Mouse (Mus musculus): ENCODE measurements around the gene Cenpe.
"Not testable (repeated sequence)": the region's sequence is repeated elsewhere in the genome, so short reads cannot be mapped to it uniquely, and the experiment has no call there.

The Cenpe gene

DNA sequence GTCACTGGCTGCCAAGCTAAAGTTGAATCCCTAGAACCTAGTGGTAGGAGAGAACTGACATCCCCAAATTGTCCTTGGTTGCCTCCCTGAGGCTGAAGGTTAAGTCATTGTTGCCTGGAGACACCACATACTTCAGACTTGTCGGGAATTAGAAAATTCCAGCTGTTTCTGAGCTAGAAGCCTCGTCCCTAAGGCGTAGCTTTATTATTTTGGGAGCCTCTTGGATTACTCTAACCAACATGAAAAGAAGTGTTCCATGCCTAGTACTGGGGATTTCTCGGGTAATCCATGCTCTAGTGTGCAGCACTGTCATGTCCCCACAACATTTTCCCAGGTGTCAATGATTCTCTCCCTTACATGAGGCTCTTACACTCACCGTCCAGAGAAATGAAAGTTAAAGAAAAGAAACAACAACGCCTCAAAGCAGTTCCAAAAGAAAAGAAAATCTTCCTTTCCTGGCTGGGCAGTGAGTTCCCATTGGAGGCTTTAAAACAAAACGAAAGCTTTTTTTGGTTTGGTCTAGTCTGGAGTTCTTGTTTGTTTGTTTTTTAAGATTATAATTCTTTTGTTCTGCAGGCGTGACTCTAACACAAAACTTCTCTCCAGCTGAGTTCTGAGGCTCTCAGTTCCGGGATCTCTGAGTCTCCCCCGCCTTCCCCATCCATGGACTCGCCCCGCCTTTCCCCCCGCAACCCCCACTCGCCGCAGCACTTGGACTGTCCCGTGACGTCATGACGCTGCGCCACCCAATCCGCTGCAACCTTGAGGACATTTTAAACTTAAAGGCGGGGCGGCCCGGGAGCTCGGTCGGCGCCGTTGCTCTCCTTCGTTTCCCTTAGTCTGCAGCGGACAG lies at the start of gene Cenpe:
Gene Cenpe (plus strand): TSS at position 733 of the 853 bp plus-strand sequence.
- peak; percentile 42 to 79 for DNase-seq (ENCODE audit: low spot score in 2 of 2)

DNA sequence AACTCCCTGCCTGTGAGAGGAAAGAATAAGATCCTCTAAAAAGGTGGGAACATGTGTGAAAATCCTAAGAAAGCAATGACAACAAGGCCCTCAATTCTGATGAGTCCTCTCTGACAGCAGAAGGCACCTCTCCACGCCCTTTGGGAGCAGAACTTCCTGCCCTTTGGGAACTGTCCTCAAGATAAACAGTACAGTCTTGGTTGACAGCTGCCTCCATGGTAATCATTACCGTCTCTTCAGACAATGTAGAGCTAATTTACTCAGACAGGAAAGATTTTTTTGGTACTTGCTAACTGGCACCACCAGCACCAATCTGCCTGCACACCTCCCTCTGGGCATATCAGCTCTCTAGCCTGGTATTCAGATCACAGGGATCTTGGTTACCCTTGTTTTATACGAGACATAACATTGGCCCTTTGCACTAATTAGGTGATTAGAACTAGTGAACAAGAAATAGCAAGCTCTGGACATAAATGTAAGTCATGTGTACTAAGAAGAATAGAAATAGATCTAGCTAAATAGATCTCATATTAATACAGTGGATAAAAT lies 40.4 kb upstream of the Cenpe start:
- no peak for DNase-seq (ENCODE audit: low spot score in 2 of 2)

DNA sequence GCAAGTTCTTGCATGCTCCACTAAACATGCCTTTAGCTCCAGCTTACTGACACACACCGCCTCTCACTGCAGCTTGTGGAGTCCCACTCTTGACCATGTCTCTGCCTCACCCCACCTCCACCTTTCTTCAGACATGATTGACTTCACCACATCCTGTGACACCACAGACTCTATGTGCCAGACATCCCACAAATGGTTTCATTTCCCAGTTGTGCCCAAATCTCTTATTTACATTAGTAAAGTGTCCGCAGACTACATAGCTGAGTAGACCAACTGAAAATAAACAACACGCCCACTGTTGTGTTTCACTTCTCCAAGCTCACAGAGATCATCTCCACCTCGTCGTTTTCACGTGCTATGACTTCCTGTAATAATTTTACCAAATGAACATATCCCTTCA lies 20.5 kb upstream of the Cenpe start:
- peak in 1 of 2 experiments; percentile 4 for DNase-seq (ENCODE audit: low spot score in 2 of 2)

DNA sequence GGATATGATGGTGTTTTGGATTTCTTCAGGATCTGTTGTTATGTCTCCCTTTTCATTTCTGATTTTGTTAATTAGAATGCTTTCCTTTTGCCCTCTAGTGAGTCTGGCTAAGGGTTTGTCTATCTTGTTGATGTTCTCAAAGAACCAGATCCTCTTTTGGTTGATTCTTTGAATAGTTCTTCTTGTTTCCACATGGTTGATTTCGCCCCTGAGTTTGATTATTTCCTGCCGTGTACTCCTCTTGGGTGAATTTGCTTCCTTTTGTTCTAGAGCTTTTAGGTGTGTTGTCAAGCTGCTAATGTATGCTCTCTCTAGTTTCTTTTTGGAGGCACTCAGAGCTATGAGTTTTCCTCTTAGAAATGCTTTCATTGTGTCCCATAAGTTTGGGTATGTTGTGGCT lies 14.3 kb upstream of the Cenpe start:
- not testable (repeated sequence) for DNase-seq (ENCODE audit: low spot score in 2 of 2)

DNA sequence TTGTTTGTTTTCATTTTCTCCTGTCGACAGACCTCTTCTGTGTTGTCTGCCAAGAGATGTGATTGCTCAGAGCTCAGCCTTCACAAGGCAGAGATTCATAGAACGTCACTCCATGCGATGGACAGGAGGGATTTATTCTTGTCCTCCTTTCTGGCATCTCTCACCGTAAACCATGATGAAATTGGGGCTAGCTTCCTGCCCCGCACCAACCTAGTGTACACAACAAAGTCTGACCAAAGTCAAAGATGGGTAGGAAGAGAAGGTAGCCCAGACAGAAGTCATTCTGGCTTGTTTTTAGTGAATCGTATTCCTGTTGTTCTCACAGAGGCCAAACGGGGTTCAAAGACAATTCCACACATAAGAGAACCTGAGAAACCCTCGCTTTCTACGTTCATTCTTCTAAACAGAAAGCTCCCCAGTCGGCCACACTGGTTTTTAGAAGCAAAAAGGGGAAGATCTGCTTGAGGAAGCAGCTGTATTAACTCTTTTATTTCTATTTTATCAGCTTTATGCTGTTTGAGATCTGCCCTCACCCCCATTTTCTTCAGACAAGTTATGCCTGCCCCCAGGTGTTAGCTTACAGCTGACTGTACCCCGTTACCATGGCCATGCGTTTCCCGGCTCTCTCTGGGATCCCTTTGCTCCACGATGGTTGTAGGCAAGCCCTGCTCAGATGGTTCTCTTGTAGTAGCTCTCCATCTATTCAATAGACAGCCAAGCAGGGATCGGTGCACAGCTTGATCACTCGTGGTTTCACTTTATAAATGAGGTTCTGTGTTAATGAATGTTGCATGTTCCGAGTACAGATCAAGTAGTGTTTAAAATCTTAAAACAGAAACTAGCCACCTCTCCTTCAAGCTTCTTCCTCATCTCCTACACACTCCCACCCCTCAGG lies 11.7 kb upstream of the Cenpe start:
- no peak for DNase-seq (ENCODE audit: low spot score in 2 of 2)

DNA sequence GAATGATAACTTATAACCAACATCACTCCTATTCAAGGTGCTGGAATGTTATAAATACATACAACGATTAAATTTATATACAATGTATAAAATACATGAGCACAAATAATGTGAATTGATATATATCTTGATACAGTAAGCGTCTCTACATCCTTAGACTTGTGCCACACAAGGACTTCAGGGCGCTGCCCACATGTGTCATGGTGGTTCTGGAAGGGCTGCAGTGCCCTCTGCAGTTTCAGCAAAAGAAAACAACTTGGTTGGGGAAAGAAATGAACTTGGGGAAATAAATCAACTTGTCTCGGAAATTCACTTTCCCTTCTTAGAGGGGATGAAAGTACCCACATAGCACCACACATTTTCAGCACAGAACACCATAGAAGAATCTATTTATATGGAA lies 5.7 kb upstream of the Cenpe start:
- peak in 1 of 2 experiments; percentile 19 for DNase-seq (ENCODE audit: low spot score in 2 of 2)

DNA sequence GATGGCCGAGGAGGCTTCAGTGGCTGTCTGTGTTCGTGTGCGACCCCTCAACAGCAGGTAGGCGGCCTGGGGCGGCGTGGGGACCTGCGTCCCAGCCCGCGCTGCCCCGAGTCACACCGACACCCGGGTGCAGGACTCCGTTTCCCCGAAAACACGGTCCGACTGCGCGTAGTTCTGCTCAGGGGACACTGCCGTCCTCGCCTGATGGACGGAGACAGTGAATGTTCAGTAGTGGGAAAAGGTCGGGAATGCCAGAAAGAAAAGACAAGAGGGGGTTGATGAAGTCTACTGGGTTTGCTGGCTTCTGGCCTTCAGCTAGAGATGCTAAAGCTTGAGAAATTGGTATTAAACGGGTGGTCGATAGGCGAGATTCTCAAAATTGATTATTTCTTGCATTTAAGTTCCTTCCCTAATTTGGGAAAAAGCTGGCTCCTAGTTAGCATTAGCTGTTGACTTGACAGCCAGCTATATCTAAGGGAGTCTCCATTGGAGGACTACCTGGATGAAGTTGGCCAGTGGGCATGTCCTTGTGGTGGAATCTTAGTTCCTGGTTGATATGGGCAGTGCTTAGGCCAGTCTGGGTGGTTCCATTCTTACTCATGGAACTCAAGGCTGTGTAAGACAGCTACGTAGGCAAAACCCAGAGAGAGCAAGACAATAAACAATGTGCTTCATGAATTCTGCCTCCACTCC lies 467 bp downstream of the Cenpe start:
- no peak for DNase-seq (ENCODE audit: low spot score in 2 of 2)

DNA sequence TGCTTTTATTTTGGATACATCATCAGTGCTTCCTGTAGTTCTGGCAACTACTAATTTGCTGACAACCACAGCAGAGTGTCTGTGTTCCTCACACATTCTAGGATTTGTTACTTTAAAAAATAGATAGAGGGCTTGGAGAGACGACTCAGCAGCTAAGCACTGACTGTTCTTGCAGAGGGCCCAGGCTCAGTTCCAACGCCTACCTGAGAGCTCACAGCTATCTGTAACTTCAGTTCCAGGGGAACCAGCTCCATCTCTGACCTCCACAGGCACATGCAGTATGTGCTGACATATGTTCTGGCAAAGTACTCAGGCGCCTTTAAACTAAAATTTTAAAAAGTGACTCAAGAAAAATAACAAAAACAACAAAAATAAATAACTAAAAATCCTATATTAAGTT lies 19.7 kb downstream of the Cenpe start:
- no peak for DNase-seq (ENCODE audit: low spot score in 2 of 2)

DNA sequence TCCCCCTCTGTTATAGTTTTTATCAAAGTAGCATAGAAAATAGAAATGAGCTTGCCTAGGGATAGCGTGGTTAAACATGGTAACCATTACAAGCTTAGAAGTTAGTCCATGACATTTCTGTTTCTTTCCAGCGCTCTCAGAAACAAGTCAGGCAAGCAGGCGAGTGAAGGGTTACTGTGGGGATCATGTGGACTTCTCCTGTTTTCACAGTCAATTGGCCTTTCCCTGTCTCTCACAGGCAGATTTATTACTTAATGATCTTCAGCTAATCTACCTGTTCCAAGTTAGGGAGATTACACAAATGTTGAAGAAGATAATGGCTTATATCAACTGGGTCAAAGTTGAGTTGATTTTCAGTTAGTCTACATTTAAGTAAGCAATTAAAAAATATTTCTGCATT lies 20.1 kb downstream of the Cenpe start:
- DNase-seq (ENCODE audit: low spot score in 2 of 2), result no peak

DNA sequence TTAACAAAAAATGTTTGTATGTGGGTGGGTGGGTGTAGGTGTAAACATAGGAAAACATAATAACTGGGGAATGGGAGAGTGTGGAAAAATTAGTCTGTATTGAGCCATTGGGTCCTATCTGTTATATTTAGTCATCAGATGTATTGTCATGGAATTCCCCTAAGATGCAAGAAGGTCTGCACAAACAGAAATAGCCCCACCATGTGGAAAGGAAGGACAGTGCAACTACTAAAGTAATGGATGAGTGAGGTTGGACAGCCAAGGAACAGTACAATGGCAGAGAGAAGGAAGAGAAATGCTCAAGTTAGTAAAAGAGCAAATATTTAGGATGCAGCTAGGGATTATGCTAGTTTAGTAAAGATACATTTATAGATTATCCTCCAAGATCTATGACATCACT lies 33.4 kb downstream of the Cenpe start:
- DNase-seq (ENCODE audit: low spot score in 2 of 2), result no peak

DNA sequence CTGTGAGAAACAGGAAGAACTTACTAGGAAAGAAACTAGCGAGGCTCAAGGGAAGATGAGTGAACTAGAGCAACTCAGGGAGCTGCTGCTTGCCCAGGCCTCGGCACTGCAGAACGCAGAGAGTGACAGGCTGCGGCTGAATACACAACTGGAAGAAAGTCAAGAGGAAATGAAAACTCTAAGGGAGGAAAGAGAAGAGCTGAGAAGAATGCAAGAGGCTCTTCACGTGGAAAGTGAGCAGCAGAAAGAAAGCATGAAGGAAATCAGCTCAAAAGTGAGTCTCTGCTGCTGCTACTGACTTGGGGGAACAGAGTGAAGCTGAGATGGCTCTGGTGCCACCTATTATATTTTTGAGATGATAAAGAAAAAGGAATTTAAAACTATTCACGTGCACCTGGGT lies 34.5 kb downstream of the Cenpe start:
- no peak for DNase-seq (ENCODE audit: low spot score in 2 of 2)

DNA sequence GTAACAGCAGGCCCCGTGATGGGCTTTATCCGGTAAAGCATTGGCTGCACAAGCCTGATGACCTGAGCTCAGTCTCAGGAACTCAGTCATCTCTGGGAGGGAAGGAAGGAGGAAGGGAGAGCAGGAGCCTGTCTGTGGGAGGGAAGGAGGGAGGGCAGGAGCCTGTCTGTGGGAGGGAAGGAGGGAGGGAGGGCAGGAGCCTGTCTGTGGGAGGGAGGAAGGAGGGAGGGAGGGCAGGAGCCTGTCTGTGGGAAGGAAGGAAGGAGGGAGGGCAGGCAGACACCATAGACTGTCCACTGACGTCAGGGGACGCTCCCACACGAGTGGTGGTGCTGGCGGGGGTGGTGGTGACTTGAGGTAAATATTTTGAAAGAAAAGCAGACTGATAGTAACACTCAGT lies 36.8 kb downstream of the Cenpe start:
- no peak for DNase-seq (ENCODE audit: low spot score in 2 of 2)

DNA sequence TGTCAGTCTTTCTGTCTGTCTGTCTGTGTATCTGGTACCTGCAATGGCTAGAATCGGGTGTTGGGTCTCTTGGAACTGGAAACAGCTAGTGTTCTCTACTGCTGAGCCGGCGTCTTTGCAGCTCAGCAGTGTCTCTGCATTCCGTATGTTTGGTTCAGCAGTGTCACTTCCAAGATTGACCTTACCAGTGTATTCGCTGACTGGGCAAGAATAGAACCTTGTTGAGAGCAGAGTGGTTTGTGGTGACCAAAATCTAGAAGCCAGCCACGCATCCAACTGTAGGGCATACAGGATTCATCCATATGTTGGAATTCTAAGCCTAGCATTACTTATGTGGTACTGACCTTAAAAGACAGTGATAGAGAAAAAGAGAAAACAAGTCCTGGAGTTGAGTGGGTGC lies 39.5 kb downstream of the Cenpe start:
- no peak for DNase-seq (ENCODE audit: low spot score in 2 of 2)

DNA sequence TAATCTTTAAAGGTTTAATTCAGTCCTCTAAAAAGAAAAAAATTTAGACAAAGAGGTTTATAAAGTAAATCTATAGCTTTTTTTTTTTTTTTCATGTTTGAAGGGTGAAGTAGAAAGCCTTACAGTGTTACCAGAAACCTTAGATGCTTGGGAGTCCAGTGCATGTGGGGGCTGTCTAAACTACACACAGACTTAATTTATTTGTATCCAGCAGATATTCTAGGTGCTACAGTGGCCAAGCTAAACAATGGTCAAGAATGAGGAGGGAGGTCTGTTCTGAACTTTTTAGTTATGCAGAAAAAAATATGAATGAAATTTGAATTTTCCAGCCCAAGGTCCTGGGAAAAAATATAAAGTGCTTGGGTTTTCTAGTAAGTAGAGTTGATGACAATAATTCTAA lies 42.4 kb downstream of the Cenpe start:
- DNase-seq (ENCODE audit: low spot score in 2 of 2), result no peak

DNA sequence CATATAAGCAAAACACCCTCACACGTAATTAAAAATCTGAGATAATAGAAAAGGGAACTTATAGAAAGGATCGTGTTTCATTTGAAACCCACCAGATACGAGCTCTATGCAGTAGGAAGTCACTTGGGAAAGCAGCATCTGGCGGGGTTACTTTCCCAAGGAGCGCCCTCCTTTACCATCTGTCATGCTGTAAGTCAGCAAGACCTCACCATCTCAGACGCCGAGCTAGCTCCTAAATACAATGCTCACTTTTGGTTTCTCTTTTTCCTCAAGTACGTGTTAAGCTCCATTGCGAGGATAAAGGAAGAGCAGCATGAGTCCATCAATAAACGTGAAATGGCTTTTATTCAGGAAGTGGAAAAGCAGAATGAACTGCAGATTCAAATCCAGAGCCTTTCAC lies 46.6 kb downstream of the Cenpe start:
- no peak for DNase-seq (ENCODE audit: low spot score in 2 of 2)

DNA sequence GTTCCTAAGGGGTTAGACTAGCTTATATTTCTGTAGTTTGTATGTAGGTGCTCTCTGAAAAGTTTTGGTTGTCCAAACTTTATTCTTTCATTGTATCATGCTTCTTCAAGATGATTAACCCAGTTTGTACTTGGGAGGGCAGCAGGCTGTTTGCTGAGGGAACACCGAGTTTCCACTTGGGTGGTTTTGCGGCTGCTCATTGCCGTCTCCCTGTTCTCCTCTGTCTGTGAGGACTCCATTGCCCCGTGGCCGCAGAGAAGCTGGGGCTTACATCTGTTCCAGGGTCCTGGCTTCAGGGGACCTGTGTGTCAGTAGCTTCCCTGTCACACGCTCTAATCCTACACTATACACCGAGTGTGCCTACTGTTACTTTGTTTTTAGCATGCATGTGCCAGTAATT lies 47.9 kb downstream of the Cenpe start:
- DNase-seq (ENCODE audit: low spot score in 2 of 2), result no peak

DNA sequence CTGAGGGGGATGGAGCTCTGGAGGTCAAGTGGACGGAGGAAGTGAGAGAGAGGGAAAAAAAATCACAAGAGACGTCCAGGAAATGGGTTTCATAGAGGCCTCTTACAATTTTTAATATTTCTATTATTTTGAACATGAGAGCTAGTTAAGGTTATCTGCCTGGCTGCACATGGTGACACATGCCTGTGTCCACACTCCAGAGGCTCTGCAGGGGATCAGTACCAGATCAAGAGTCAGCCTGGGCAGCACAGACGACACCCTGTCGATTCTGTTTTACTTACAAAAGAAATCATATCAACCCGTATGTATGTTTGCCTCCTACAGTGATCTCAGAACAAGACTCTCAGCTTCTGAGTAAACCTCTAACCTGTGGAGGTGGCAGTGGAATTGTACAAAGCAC lies 56.3 kb downstream of the Cenpe start:
- DNase-seq (ENCODE audit: low spot score in 2 of 2), result no peak

DNA sequence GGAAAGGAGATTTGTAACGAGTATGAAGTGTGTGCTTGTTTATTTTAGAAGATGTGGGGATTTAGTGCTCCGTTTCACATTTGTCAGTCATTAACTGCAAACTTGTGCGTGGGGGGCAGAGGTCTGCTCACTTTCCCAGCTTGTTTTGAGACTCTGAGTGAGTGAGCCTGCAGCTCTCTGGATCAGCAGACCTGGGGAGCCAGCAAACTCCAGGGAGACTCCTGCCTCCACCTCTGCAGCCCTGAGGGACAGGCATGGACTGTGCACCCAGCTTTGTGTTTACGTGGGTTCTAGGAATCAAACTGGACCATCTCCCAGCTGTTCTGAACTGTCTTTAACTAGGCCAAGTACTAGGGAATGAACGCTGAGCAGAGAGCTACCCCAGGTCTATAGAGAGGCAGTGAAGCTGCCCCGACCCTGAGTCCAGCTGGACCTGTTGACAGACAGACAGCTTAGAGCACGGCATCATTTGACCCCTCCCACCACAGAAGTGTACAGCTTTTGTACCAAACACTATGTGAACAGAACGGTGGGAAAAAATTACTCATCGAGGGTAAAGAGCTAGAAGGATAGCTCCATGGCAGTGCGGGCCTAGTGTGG lies 57.2 kb downstream of the Cenpe start:
- no peak for DNase-seq (ENCODE audit: low spot score in 2 of 2)

DNA sequence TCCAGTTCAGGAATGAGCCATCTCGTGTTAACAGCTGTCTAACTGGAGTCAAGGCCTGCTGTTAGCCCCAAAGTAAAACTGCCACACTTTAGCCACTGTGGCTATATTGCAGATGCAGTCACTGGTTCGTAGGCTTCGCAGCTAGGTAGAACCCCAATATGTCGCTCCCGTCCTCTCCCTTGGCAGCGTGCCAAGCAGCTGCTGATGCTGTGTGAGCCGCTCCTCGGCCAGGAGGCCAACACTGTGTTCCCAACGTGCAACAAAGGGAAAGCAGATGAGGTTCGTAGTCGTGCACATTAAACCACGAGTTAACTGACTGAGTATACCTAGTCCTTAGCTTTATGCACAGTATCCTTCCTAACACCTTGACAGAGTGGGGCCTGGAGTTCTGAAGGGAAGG lies 60.3 kb downstream of the Cenpe start:
- no peak for DNase-seq (ENCODE audit: low spot score in 2 of 2)

DNA sequence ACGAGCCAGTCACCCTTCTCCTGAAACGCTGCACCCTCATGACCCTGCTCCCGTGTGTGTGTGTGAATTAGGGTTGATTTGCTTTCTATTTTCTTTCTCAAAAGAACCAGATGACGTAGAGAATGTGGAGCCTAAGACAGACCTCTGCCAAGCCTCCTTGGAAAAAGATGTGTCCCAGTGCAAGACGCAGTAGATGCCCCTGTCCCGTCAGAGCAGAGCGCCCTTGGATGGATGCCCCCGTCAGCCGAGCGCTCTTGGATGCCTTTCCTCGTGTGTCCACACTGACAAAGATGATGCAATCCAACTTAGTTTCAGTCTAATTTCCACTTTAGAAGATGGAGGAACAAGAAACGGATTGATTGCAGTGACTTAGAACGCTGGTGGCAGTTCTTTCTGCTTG lies 60.7 kb downstream of the Cenpe start:
- no peak for DNase-seq (ENCODE audit: low spot score in 2 of 2)

DNA sequence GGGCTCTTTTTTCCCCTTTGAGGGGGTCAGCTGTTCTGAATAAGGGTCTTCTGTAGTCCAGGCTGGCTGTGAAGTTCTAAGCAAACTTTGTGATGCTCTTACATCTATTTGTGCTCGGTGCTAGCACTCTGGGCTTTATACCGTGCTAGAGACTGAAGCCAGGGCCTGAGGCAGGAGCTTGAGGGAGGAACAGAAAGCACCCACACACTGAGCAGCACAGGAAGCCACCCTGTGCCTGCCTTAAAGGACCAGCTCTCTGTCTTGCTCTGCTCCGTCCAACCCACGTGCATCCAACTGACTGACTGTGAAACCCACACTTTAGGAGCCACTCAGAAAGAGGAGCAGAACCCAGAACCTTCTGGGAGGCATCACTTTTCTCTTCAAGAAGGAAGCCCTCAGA lies 67.8 kb downstream of the Cenpe start:
- DNase-seq (ENCODE audit: low spot score in 2 of 2), result no peak
